Mouse (Mus musculus): ENCODE results near the gene Klf4.

The Klf4 gene

DNA sequence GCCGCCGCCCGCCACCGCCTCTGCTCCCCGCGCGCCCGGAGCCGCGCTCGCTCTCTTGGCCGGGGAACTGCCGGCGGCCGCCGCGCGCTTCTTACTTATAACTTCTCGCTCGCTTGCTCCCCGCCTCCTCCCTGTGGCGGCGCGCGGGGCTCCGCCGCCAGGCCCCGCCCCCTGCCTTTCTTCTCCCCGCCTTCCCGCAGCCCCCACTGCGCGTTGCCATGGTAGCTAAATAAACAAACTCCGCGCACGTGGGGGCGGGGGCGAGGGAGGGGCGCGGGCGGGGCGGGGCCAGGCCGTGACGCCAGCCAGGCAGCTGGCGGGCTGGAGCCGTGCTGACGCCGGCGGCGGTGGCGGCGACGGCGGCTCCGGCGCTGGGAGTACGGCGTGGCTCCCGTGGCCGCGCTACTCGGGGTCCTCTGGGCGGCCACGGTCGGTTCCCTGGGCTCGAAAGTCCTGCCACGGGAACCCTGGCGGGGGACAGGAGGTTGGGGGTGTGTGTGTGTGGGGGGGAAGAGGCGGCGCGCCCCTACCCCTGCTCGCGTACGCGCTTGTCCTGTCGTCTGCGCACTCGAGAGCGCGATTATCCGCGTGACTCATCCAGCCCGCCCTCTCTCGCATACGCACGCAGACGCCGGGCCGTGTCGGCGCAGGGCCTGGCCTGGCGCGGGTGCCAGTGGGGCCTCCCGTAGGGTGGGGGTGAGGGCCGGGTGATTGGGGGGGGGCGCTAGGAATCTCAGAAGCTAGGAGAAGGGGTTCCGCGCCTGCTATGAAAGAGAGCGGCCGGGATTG is at the start of gene Klf4:
Gene Klf4, minus strand, starts transcription at position 60 of the 789 bp plus-strand sequence.
- peak; percentile 43 for DNase-seq (ENCODE audit: low spot score)

- no peak for DNase-seq (ENCODE audit: low spot score)
Observed at GRCm38 (mm10) chr4:55571432-55571831, 39.2 kb upstream of the Klf4 start.

- DNase-seq (ENCODE audit: low spot score): no peak
Observed at GRCm38 (mm10) chr4:55567986-55568385, 35.7 kb upstream of the Klf4 start.

- no peak for DNase-seq (ENCODE audit: low spot score)
Observed at GRCm38 (mm10) chr4:55567575-55567974, 35.3 kb upstream of the Klf4 start.

GRCm38 (mm10) chr4:55564317-55564716 is 32.1 kb upstream of the Klf4 start:
- no peak for DNase-seq (ENCODE audit: low spot score)

DNA sequence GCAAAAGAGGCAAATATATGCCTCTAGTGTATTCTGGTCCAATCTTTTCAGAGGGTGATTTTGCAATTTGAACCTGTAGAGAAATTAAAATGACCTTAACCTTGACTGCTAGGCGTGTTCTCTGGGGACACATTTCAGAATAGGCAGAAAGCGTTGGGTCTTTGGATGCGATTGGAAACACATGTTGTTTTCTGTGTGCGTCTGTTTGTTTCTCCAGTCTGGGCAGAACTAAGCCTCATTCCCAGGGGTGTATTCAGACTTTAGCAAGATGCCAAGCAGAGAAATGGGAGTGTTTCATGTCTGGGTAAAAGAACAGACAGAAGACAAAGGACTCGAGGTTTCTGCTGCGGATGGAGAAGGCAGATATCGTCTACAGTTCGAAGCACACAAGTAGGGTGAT is 30.8 kb upstream of the Klf4 start:
- no peak for DNase-seq (ENCODE audit: low spot score)

- DNase-seq (ENCODE audit: low spot score): no peak
Observed at GRCm38 (mm10) chr4:55562062-55562461, 29.8 kb upstream of the Klf4 start.

- DNase-seq (ENCODE audit: low spot score): no peak
Observed at GRCm38 (mm10) chr4:55546869-55547268, 14.6 kb upstream of the Klf4 start.

DNA sequence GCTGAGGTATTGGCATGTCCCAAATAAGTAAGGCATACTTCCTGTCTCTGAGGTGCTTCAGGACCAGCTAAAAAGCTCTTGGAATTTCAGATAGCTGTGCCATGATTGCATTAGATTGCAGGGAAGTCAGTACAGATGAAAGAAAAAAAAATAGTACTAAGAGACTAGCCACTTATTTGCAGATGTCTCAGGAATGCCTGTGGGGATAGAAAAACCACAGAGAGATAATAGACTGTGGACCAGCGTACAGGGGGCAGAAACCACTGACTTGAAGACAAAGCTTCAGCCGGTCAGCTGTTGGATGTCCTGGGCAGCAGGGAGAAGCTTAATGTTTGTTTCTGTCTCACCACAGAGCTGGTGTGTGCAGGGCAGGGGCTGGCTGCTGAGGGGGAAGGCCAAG is 10.5 kb upstream of the Klf4 start:
- no peak for DNase-seq (ENCODE audit: low spot score)

GRCm38 (mm10) chr4:55541654-55542053 is 9.4 kb upstream of the Klf4 start:
- no peak for DNase-seq (ENCODE audit: low spot score)

DNA sequence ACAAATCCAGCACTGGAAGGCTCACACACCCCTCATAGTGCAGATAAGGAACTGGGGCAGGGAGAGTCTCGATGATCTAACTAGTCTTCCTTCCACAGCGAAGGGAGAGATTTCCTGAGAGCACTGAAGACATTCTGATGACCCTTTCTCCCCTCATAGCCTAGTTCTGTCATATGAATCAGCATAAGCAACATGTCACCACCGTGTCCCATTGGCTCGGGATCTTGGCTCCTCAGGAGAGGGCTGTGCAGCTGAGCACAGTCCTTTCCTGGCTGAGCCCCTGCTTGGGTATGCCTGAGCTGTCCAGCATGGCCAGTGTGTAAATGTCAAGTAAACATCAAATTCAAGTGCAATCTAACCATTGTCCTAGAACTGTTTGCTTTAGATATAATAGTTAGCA is 9.0 kb upstream of the Klf4 start:
- no peak for DNase-seq (ENCODE audit: low spot score)

DNA sequence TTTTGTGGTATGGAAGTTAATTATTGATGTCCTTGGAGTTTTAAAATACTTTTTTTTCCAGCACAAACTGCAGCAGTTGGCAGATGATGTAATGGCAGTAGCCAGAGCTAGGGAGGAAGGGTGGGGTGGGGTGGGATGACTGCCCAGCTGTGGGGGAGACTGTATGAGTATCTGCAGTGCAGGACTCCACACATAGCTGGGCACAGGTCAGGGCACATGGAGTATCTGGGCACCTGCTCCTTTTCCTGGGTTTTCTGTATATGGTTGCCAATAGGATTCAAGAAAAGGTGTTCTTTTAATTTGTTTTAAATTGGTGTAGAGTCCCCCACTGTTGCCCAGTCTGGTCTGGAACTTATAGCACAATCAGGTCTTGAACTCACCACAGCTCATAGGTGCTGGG is 2.7 kb upstream of the Klf4 start:
- DNase-seq (ENCODE audit: low spot score): no peak

DNA sequence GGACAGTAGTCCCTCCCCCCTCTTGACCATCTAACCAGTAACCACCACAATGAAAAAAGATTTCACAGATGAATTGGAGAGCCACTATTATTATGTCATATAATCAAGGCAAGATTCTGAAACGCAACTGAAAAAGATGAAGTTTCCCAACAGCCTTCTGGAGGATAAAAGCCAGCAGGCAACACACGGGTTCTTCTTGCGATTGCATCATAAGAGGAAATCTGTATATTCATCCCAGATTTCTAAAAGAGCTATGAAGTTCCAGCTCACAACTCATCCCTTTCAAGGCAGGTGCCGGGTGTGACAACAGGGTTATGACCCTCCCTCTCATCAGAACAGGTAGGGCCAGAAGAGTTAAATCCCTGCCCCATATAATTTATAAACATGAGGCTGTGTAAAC is 2.2 kb upstream of the Klf4 start:
- DNase-seq (ENCODE audit: low spot score): no peak

- no peak for DNase-seq (ENCODE audit: low spot score)
Observed at GRCm38 (mm10) chr4:55533803-55534254, 1.6 kb upstream of the Klf4 start.

DNA sequence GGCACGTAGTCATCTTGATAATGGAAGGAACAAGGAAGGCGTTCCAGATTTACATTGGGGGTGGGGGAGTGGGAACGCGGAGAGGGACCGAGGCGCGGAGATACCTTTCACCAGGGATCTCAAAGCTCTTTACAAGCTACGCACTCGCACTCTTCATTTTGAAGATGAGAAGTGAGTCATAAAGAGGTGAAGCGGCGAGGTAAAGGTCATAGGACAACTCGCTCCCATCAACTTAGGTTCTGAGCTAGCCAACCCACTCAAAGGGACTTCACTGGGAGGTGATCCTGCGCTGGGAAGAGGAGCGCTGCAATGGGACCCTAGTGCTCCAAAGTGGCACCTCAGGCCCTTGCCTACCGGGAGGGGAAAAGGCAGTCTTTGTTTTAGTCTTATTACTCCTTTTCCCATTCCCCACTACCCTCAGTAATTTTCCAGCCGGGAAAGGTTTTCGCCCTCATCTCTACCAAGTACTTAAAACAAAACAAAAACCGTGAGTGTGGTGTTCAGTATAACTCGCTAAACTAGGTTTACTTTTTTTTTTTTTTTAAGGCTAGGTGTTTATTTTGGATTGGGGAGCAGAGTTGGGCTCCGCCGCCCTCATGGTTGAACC is 1.0 kb upstream of the Klf4 start:
- DNase-seq (ENCODE audit: low spot score): no peak

DNA sequence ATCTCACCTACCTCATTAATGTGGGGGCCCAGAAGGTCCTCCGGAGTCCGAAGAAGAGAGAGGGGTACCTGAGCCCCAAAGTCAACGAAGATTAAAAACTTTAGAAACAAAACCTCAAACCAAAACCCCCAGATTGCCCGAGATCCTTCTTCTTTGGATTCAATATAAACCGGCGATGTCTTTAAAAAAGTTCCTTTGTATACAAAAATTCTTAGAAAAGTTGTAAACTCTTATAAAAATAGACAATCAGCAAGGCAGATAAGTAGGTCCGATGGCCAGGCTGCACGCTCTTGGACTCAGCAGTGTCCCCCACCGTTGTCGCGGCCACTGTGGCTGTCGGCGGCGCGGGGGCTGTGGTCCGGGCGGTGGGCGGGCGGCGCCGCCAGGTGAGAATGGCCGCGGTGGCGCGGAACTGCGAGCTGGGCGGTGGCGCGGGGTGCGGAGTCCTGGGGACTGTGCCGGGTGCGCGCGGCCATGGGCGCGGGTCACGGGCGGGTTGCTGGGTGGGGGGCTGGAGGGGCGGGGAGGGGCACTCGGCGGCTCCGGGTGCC is 335 bp downstream of the Klf4 start:
- no peak for DNase-seq (ENCODE audit: low spot score)

- DNase-seq (ENCODE audit: low spot score): no peak
Observed at GRCm38 (mm10) chr4:55531096-55531855, 990 bp downstream of the Klf4 start.

DNA sequence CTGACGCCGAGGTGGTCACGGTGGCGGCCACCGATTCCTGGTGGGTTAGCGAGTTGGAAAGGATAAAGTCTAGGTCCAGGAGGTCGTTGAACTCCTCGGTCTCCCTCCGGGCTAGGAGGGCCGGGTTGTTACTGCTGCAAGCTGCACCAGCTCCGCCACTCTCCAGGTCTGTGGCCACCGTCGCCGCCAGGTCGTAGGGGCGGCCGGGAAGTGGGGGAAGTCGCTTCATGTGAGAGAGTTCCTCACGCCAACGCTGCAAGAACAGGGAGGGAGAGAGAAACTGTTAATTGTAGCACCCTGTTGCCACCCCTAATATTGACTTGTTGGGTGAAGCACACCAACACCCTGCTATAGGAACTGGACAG is 1.6 kb downstream of the Klf4 start:
- DNase-seq (ENCODE audit: low spot score): no peak

DNA sequence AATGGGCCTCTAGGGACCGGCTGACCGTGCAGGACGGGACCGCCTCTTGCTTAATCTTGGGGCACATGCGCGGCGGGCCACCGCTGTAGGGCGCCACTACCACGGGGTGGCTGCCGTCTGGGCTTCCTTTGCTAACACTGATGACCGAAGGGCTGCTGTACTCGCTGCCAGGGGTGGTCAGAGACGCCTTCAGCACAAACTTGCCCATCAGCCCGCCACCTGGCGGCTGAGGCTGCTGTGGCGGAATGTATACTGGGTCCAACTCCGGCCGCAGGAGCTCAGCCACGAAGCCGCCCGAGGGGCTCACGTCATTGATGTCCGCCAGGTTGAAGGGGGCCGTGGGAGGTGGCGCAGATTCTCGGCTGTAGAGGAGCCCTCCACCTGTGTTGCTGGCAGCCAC is 2.0 kb downstream of the Klf4 start:
- DNase-seq (ENCODE audit: low spot score): no peak

GRCm38 (mm10) chr4:55528404-55528803 is 3.9 kb downstream of the Klf4 start:
- DNase-seq (ENCODE audit: low spot score): no peak

DNA sequence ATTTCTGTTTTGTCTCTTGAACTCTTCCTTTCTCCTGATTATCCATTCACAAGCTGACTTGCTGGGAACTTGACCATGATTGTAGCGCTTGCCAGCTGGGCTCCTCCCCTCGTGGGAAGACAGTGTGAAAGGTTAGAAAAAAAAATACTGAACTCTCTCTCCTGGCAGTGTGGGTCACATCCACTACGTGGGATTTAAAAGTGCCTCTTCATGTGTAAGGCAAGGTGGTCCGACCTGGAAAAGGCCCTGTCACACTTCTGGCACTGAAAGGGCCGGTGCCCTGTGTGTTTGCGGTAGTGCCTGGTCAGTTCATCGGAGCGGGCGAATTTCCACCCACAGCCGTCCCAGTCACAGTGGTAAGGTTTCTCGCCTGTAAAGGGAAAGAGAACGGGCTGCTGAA is 4.3 kb downstream of the Klf4 start:
- no peak for DNase-seq (ENCODE audit: low spot score)

- DNase-seq (ENCODE audit: low spot score): no peak
Observed at GRCm38 (mm10) chr4:55526247-55527115, 5.8 kb downstream of the Klf4 start.

Data from c-Kit-positive CD71-positive TER-119-positive erythroid progenitor cells, embryonic 14.5 days (primary cell).